Mouse (Mus musculus) heart, adult 2 months (tissue): ENCODE results near the gene Gm49387. TPM values are rescaled to one million over a fixed set of nuclear protein-coding genes. Genes with fewer than 3 reads are reported as not detected.

Source experiments
- DNase-seq, 2 experiments: peaks; one replicate each; pipeline ENCODE4 v3.0.0; 2021
- H3K27ac ChIP-seq: fragments of 200-600 bp; 2 replicates; pipeline ENCODE4 v1.8.1; 2022
- H3K27me3 ChIP-seq: fragments of 200-500 bp; 2 replicates; pipeline ENCODE4 v1.6.1; 2012; ENCODE audit warnings: mild to moderate bottlenecking, low read length, inconsistent platforms, mixed read lengths; ENCODE audit not compliant: control insufficient read depth, insufficient read depth
- H3K36me3 ChIP-seq: fragments of 200-500 bp; 2 replicates; pipeline ENCODE4 v1.6.1; 2012; ENCODE audit warnings: low read length, inconsistent platforms; ENCODE audit not compliant: control insufficient read depth, insufficient read depth
- H3K4me1 ChIP-seq: fragments of 200-500 bp; 2 replicates; pipeline ENCODE4 v1.6.1; 2011; ENCODE audit warnings: low read length; ENCODE audit not compliant: control insufficient read depth, insufficient read depth
- H3K4me3 ChIP-seq: fragments of 200-600 bp; 2 replicates; pipeline ENCODE4 v1.8.1; 2022
- H3K79me2 ChIP-seq: fragments of 200-500 bp; replicated peaks from 2 replicates; pipeline ENCODE4 v1.6.1; 2012; ENCODE audit warnings: mild to moderate bottlenecking, inconsistent platforms, low read length, moderate library complexity, mixed read lengths; ENCODE audit not compliant: control insufficient read depth, insufficient read depth
- H3K9ac ChIP-seq: fragments of 200-500 bp; 2 replicates; pipeline ENCODE4 v1.6.1; 2012; ENCODE audit warnings: low read depth, mild to moderate bottlenecking, control low read depth, inconsistent platforms, low read length, mixed read lengths
- CTCF ChIP-seq: fragments of 200-600 bp; IDR thresholded peaks from 2 replicates; pipeline ENCODE4 v1.8.1; 2022; ENCODE audit warnings: antibody characterized with exemption, mild to moderate bottlenecking, moderate library complexity
- EP300 ChIP-seq: fragments of 200-500 bp; IDR thresholded peaks from 2 replicates; pipeline ENCODE4 v1.6.1; 2011; ENCODE audit warnings: low read depth, low read length, control low read depth; ENCODE audit not compliant: insufficient read depth
- POLR2A ChIP-seq: fragments of 200-500 bp; IDR thresholded peaks from 2 replicates; pipeline ENCODE4 v1.6.1; 2011; ENCODE audit warnings: mild to moderate bottlenecking, low read depth, low read length, control low read depth; ENCODE audit not compliant: insufficient read depth
- WGBS: fragments of 180-500 bp; shearing (Covaris S2); methylation state at CpG from one replicate; pipeline ENCODE4 v1.1.7; 2018; 5-methylcytosine and 5-hydroxymethylcytosine counted together
- intact Hi-C: fragments of 180-260 bp; cut with DNase I; formaldehyde crosslinking; loops from one replicate; pipeline ENCODE4 v1.15.1; 2025
- polyA plus RNA-seq: library from polyadenylated mRNA; depleted of rRNA; stranded (reverse); fragments of >200 nt; gene quantifications from 2 replicates; pipeline ENCODE4 v1.2.3, GENCODE M21; 2012
- total RNA-seq, 2 experiments: library from RNA; stranded (reverse); gene quantifications; 2 replicates each; pipeline ENCODE4 v1.2.3; 2021

Gm49387 gene
- total and polyA plus RNA-seq, 3 experiments = 0.66 to 2.4 (median 0.86) TPM

- TF ChIP-seq POLR2A (no peak), CTCF (no peak), EP300 (no peak)
- no peak overlapping the region for H3K4me3 ChIP-seq
- H3K9ac ChIP-seq = no peak overlapping the region
- 85% methylated on average over 14 of the region's 14 CpGs for WGBS
- H3K27me3 ChIP-seq = no peaks in the 10 kb centered on the region
- no peaks in the 10 kb centered on the region for H3K79me2 ChIP-seq
- H3K36me3 ChIP-seq = peaks cover 1% of the 10 kb centered on the region; the same call in 1 of the 2 replicates
- H3K4me1 ChIP-seq = peaks cover 12% of the 10 kb centered on the region
- H3K27ac ChIP-seq = no peak overlapping the region
- peak in 1 of 2 experiments; percentile 13 for DNase-seq
- intact Hi-C loops = loop anchor here (5.0 to 10.0 kb wide), 5 partner anchors 42 to 539 kb away; no protein-coding TSS in a partner anchor
These were observed 14.7 kb upstream of the Gm49387 start for GRCm38 (mm10) chr14:31655406-31655805.

GRCm38 (mm10) chr14:31654816-31655215 is 14.1 kb upstream of the Gm49387 start:
- Histone ChIP-seq H3K4me3 (no peak overlapping the region), H3K27ac (no peak overlapping the region), H3K9ac (no peak overlapping the region), H3K4me1 (peaks cover 8% of the 10 kb centered on the region), H3K36me3 (no peaks in the 10 kb centered on the region), H3K79me2 (no peaks in the 10 kb centered on the region), H3K27me3 (no peaks in the 10 kb centered on the region)
- no peak for TF ChIP-seq EP300
- TF ChIP-seq POLR2A = no peak
- no peak for TF ChIP-seq CTCF
- intact Hi-C loops = loop anchor here (5.0 to 10.0 kb wide), 5 partner anchors 42 to 540 kb away; no protein-coding TSS in a partner anchor
- DNase-seq = peak in 1 of 2 experiments; percentile 14
- 82% methylated on average over 5 of the region's 5 CpGs for WGBS

DNA sequence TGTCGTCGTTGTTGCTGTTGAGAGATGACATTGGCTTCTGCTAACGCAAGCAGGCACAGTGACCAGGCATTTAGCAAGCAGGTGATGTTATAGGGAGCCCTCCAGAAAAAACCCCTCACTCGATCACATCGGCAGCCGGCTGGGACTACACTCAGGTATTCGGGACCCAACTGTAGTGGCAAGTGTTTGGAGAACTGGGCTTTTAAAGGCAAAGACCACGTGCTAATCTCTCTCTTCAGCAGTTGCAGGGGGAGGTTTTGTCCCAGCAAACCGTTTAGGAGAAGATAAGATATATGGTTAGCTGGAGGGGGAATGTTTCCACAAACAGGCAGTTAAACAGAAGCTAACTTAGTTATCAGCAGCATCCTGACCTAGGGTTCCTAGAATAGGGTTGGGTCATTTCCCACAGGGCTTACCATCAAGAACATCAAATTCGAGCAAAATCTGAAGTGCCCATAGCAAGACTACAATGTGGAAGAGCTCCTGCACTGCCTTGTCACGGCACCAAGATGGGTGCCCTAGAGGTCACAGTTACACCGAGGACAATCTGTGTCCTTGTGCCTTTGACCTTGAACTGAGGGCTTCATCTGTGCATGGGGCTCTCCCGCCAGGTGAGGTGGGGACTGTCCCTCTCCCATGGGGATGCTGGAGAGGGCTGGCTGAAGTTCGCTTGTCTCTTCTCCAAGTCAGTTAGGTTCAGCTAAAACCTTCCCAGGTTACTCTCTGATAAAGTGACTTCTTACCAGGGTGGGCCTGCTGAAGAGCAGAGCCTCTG is 12.6 kb upstream of the Gm49387 start:
- DNase-seq = peak in 1 of 2 experiments; percentile 6
- Histone ChIP-seq H3K79me2 (no peaks in the 10 kb centered on the region), H3K27ac (no peak overlapping the region), H3K36me3 (no peaks in the 10 kb centered on the region), H3K4me3 (no peak overlapping the region), H3K27me3 (no peaks in the 10 kb centered on the region), H3K9ac (no peak overlapping the region), H3K4me1 (peaks cover 3% of the 10 kb centered on the region)
- intact Hi-C loops = loop anchor here (10.0 kb wide), 1 partner anchor 542 kb away; no protein-coding TSS in a partner anchor
- 62% methylated on average over 14 of the region's 14 CpGs for WGBS
- no peak for TF ChIP-seq CTCF
- TF ChIP-seq EP300 = no peak
- no peak for TF ChIP-seq POLR2A

- Histone ChIP-seq H3K79me2 (no peaks in the 10 kb centered on the region), H3K4me3 (no peak overlapping the region), H3K9ac (no peak overlapping the region), H3K27ac (no peak overlapping the region; the same call in 1 of the 2 replicates), H3K27me3 (no peaks in the 10 kb centered on the region), H3K4me1 (peaks cover 3% of the 10 kb centered on the region), H3K36me3 (no peaks in the 10 kb centered on the region)
- DNase-seq = no peak
- WGBS = 89% methylated on average over 1 of the region's 1 CpGs
- intact Hi-C loops = loop anchor here (10.0 kb wide), 1 partner anchor 542 kb away; no protein-coding TSS in a partner anchor
- no peak for TF ChIP-seq POLR2A
- no peak for TF ChIP-seq CTCF
- no peak for TF ChIP-seq EP300
These were observed 11.9 kb upstream of the Gm49387 start for GRCm38 (mm10) chr14:31652624-31653023.

GRCm38 (mm10) chr14:31652106-31652505 is 11.4 kb upstream of the Gm49387 start:
- Histone ChIP-seq H3K9ac (no peak overlapping the region), H3K79me2 (no peaks in the 10 kb centered on the region), H3K27ac (no peak overlapping the region; the same call in 1 of the 2 replicates), H3K4me3 (no peak overlapping the region), H3K36me3 (no peaks in the 10 kb centered on the region), H3K27me3 (no peaks in the 10 kb centered on the region), H3K4me1 (peaks cover 1% of the 10 kb centered on the region; the same call in 1 of the 2 replicates)
- no peak for DNase-seq
- intact Hi-C loops = loop anchor here (10.0 kb wide), 1 partner anchor 543 kb away; no protein-coding TSS in a partner anchor
- TF ChIP-seq POLR2A = no peak
- TF ChIP-seq EP300 = no peak
- TF ChIP-seq CTCF = no peak
- 43% methylated on average over 5 of the region's 5 CpGs for WGBS

DNA sequence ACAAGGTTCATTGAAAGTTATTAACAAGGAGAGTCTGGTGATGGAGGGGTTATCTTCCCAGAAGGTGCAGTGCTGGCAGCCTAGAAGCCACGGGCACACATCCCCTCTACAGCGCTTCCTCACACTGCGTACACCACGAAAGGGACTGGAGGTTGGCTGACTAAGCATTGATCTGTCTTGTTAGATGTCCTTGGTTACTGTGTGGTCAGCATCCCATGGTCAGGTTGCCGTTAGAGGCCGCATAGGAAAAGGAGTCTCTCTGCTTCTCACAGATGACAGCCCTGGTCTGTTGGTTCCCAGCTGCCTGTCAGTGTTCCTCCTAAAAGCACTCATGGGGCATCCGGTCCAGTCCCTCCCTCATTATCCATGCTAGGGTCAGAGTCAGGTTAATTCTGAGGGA is 10.5 kb upstream of the Gm49387 start:
- no peak overlapping the region for H3K4me3 ChIP-seq
- H3K27ac ChIP-seq = no peak overlapping the region
- intact Hi-C loops = loop anchor here (10.0 kb wide), 1 partner anchor 544 kb away; no protein-coding TSS in a partner anchor
- H3K79me2 ChIP-seq = no peaks in the 10 kb centered on the region
- H3K36me3 ChIP-seq = no peaks in the 10 kb centered on the region
- no peak for TF ChIP-seq CTCF
- 66% methylated on average over 7 of the region's 7 CpGs for WGBS
- no peaks in the 10 kb centered on the region; the same call in 1 of the 2 replicates for H3K4me1 ChIP-seq
- no peaks in the 10 kb centered on the region for H3K27me3 ChIP-seq
- peak in 1 of 2 experiments; percentile 15 for DNase-seq
- H3K9ac ChIP-seq = no peak overlapping the region
